ENCODE assay signal across 9 mouse cellular contexts in the genomic region with DNA sequence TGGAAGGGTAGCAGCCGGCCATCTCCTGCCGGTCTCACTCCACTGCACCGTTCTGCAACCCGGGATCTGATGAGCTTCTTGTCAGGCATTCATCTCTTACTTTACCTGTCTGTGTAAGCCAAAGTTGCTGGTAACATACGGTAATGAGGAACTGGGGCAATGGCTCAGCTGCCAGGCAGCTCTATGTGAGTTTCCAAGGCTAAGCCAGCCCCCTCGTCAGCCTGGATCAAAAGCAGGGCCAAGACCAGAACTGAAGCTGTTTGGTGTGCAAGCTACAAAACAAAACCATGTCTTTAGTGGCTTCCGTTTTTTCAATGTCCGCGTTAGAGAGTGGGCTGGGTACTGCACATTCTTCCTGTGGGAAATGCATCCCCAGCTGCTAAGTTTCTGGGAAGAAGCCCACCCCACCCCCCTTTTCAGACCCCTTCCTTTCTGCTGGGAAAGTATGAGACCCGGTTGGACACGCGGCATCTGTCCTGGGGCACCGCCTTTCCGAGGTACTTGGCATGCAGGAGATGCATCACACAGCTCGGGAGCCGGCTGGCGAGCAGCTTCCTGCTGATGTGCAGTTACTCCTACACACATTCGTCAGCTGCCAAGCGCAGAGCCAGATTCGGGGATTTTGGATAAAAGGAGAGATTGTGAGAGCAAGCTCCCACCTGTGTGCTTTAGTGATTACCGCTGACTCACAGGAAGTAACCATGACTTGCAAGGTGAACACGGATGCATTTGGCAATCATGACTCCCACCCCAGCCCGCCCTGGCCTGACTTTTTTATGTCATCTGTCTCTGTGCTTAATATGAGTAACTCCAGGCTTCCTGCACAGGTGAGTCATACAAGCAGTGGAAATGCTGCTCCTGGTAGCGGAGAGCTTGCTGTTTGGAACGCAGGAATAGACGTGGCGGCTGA. TPM values are rescaled to one million over a fixed set of nuclear protein-coding genes. Genes with fewer than 3 reads are reported as not detected.
A peak's percentile ranks its signal among the peaks of the same experiment; 100 is the strongest.
DNase-seq lines count a peak whose midpoint lies in the region; ATAC-seq lines count a peak whose summit lies in the region.
"Had no signal": no experiment of that assay in that cellular context is flagged by ENCODE, and none has a peak within 500 bp of the region (broad histone marks: within the 10 kb centered on the region; RNA-seq: fewer than 3 reads in every experiment).

No protein-coding gene starts in this region.

- peak; percentile 56 for ATAC-seq in frontal cortex, adult (ENCODE audit: low TSS enrichment)
- ATAC-seq: forebrain, embryonic 13.5 days had no signal

- peak; percentile 8 for DNase-seq in testis, postnatal 14 days (ENCODE audit: low spot score)
- no peak for DNase-seq in testis, postnatal 10 days (ENCODE audit: low spot score)
- peak; percentile 57 to 67 for DNase-seq in layer of hippocampus, postnatal 36 days
- DNase-seq in telencephalon, adult 2 months (ENCODE audit: low read depth, low spot score) = peak; percentile 95
- DNase-seq in gastrocnemius, adult 18-20 months (ENCODE audit: low spot score) = no peak
- DNase-seq in adrenal gland, postnatal 4 days (ENCODE audit: low spot score in 2 of 2) = no peak
- DNase-seq: cerebellum, adult 18-20 months had no signal

RNA-seq across cellular contexts. Expression of a gene that starts 3.2 kb away (rescaled TPM):
- total RNA-seq in layer of hippocampus, postnatal 36 days (2021) = 10 to 100 TPM; 45.3 to 51.4 TPM
- under 1 TPM in 1 of 2 experiments, not detected in 1; 0.09 TPM for total RNA-seq in gastrocnemius, adult 18-20 months (2021)
- 1 to 10 TPM; 3.7 to 4.5 TPM for total RNA-seq in adrenal gland, postnatal 4 days (2021)

RNA-seq across cellular contexts. Expression of a gene that starts 3.2 kb away (rescaled TPM):
- total RNA-seq in layer of hippocampus, postnatal 36 days (2021) = 10 to 100 TPM; 17.8 to 18.3 TPM
- total RNA-seq in gastrocnemius, adult 18-20 months (2021) = not detected
- total RNA-seq in adrenal gland, postnatal 4 days (2021) = 1 to 10 TPM; 5.6 to 6.7 TPM

RNA-seq across cellular contexts. Expression of a gene that starts 30.9 kb away (rescaled TPM):
- total RNA-seq in layer of hippocampus, postnatal 36 days (2021) = 100 to 1,000 TPM; 178 to 183 TPM
- 10 to 100 TPM; 56.4 to 66.7 TPM for total RNA-seq in gastrocnemius, adult 18-20 months (2021)
- 100 to 1,000 TPM; 212 to 217 TPM for total RNA-seq in adrenal gland, postnatal 4 days (2021)

RNA-seq across cellular contexts. Expression of a gene that starts 57.5 kb away (rescaled TPM):
- 10 to 100 TPM; 95.5 to 96.8 TPM for total RNA-seq in layer of hippocampus, postnatal 36 days (2021)
- total RNA-seq in gastrocnemius, adult 18-20 months (2021) = 10 to 100 TPM; 29.5 to 34.0 TPM
- total RNA-seq in adrenal gland, postnatal 4 days (2021) = 100 to 1,000 TPM; 165 to 169 TPM

Comparison
In these comparisons a context has a peak if more than half of its experiments do, and no peak if none do; other contexts are left out.
1. DNase-seq: peak in testis, postnatal 14 days (single experiment), layer of hippocampus, postnatal 36 days (2 of 2) and telencephalon, adult 2 months (single experiment); none in testis, postnatal 10 days (single experiment), gastrocnemius, adult 18-20 months (single experiment) and adrenal gland, postnatal 4 days (0 of 2).
2. RNA of a gene that starts 3.2 kb away (total RNA-seq): 45.3 to 51.4 TPM in layer of hippocampus, postnatal 36 days; 3.7 to 4.5 TPM in adrenal gland, postnatal 4 days and 0.09 TPM in gastrocnemius, adult 18-20 months; every median in the first group is over 4 times any median in the second.
3. RNA of a gene that starts 3.2 kb away (total RNA-seq): 17.8 to 18.3 TPM in layer of hippocampus, postnatal 36 days and 5.6 to 6.7 TPM in adrenal gland, postnatal 4 days; not detected in gastrocnemius, adult 18-20 months; every median in the first group is over 4 times any median in the second.